Mouse (Mus musculus) urinary bladder, postnatal 14 days (tissue): Measurements from ENCODE around the gene Sdhaf1.

Source experiments
- DNase-seq: peaks from one replicate; pipeline ENCODE4 v3.0.0; 2021; ENCODE audit warnings: low spot score

The Sdhaf1 gene

DNA sequence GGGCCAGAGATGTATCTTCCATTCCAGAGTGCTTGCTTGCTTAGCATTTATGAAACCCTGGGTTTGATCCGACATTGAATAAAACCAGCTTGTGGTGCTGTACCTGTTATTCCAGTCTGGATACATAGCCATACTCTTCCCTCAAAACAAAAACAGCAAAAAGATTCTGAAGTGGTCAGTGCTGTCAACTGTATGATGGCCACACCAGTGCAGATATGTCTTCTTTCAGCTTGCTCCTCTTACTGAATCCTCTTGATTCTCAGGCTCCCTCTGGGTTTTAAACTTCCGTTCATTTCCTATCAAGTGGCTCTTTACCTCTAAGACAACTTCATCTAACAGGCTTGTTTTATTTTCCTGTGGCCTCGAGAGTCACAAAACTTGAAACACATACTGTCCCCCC, at the start of gene Sdhaf1:
Sdhaf1 (minus strand) TSS at position 101 of the 400 bp plus-strand sequence.
- DNase-seq, result no peak

DNA sequence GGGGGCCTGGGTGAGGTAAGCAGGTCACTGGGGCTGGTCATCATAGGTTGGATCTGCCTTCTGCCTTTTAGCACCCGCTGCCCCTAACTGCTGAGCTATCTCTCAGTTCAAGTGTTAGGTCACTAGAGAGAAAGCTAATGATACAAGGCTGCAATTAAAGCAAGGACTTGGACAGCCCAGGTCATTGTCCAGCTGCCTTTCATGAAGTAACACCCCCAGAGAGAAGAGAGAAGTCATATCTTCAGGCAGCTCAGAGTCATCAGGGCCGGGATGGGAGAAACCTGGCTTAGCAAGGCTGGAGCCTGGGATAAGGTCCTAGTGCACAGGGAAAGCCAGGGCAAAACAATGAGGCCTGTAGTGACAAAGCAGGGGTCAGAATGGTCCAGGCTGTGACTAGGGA, 43.8 kb upstream of the Sdhaf1 start:
- DNase-seq, result no peak

DNA sequence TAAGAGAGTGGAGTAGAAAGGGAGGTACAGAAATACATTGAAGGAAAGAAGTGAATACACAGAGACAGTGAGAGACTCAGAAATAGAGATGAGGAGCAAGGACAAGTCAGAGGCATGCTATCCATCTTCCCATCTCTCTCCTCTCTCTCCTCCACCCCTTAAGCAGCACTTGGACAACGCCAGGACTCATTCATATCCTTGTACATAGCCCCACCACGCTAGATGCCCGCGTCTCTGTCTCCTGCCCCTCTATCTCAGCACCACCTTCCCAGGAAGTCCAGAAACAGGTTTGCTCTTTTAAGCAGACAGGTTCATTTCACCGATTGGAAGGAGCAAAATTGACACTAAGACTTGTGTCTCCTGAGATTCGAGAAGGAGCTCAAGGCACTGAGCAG, 39.6 kb upstream of the Sdhaf1 start:
- no peak for DNase-seq

DNA sequence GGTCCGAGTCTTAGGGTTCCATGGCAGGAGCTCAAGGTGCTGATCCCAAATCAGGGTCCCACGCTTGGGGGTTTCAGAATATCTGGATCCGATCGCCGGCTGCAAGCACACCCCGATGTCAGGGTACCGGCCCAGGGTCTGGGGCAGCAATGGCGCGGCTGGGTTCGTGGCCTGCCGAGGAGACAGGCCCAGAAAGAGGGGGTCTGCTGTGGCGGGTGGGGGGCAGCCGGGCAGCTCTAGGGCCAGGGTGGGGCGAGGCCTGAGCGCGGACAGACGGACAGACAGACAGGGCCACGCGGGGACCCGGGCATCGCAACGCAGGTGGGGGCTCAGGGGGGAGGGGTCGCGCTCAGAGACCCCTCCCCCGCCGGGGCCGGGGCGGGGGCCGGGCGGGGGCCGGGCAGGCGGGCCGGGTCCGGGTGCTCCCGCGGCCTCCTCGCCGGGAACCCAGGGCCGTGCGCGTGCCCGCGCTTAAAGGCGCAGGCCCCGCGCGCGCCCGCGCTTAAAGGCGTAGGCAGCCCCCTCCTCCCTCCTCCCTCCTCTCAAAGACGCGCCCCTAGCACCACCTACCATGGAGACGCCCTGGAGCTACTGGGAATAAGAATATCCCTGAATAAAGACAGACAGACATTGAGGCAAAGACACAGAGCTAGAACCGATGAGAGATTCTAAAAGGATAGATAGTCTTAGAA, 39.1 kb upstream of the Sdhaf1 start, which contains the start of gene Lrfn3:
Lrfn3 (minus strand) TSS at position 121 of the 692 bp plus-strand sequence.
- DNase-seq, result peak; percentile 41

DNA sequence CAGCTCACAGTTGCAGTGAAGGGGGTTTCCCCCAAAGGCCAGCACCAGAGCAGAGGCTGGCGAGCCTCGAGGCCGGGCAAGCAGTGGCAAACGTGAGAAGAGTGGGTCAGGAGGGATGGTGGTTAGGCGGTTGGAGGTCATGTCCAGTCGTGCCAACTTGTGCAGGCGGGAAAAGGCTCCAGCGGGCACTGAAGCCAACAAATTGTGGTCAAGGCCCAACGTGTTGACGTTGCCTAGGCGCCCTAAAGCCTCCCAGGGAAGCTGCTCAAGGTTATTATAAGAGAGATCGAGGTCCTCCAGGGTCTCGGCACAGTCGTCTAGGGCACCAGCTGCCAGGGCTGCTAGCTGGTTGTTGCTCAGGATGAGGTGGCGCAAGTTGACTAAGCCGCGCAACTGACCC, 36.3 kb upstream of the Sdhaf1 start:
- no peak for DNase-seq

DNA sequence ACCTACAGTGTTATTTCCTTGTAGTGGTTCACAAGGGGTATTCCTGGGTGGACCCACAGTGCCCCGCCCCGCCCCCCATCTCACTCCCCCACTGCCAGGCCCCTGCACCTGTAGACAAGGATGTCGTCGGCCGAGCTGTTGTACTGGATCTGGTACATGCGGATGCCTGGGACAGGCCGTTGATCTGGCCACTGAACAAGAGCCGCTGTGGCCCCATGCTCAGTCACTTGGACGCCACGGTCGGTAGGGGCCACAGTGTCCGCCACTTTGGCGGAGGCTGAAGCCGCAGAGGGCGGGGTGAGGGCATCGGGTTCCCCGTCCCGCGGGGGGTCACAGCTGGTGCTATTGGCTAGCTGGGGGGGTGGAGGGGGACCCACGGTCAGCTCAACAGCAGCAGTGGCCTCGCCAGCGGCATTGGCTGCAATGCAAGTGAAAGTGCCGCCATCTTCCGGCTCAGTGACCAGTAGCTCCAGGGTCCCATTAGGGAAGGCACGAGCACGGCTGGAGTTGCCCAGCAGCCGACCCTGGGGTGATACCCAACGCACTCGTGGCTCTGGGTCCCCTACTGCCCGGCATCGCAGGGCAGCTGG, 35.7 kb upstream of the Sdhaf1 start:
- no peak for DNase-seq

DNA sequence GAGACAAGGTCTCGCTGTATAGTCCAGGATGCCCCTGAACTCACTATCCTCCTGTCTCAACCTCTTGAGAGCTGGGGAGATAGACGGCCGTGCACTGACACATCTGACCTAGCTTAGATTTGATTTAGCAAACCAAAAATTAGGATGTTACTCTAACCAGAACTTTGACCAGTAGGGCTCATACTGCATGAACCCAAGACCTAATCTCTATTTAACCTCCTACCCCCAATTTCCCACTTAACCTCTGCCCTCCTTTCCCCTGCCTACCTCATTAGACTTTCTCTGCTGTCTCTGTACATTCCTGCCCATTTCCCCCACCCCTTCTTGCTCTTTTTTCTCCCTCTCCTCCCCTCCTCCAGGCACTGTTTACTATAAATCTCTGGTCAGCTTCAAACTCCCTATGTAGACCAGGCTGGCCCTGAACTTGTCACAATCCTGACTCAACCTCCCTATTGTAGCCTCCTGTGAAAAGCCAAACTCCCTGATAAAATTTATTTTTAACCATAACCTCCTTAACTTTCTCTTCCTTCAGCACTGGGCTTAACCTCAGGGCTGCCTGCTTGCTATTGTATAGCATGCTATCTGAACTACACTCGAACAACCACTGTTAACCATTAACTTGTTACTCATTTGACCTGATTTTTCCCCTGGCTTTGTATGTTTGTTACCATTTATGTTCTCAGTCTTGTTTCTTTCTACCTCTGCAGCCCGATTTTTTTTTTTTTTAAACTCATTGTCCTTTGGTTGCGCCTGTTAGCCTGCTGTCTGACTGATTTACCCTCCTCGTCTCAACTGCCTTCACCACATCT, 34.9 kb upstream of the Sdhaf1 start:
- no peak for DNase-seq

DNA sequence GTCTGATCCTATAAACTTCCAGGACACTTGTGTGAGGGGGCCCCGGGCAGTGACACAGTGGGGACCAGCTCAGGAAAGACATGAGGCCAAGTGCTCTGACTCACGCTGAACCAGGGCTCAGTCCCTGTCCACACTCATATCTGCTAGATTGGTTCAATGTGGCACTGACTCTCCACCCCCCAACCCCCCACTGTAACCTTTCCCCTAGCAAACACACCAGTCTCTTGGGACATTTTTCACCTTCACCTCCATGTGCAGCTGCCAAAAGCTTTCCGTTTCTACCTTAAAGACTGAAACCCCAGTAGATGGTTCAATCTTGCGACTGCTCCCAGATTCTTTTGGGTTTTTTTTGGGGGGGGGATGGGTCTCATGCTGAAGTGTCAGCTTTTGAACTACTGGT, 30.4 kb upstream of the Sdhaf1 start:
- no peak for DNase-seq

DNA sequence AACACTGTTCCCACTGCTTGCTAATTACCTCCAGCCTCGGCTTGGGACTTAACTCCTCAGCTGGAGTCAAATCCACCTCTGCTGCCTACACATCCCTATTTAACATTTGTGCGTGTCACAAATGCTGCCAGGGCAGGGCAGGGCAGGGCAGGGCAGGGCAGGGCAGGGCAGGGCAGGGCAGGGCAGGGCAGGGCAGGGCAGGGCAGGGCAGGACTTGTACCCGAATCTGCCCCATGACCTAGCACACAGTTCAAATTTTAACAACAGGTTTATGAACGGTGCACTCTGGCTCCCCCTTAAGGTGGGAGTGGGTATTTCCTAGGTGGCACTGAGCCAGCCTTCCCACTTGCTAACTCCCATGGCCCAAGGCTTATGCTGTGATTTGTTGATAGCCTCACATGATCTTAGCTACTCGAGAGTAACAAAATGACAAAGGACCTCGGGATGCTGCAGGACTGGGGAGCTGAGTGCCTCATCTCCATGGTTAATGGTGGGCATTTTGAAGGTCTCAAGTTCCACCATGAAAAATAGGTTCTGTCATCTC, 29.7 kb upstream of the Sdhaf1 start:
- peak; percentile 76 for DNase-seq

DNA sequence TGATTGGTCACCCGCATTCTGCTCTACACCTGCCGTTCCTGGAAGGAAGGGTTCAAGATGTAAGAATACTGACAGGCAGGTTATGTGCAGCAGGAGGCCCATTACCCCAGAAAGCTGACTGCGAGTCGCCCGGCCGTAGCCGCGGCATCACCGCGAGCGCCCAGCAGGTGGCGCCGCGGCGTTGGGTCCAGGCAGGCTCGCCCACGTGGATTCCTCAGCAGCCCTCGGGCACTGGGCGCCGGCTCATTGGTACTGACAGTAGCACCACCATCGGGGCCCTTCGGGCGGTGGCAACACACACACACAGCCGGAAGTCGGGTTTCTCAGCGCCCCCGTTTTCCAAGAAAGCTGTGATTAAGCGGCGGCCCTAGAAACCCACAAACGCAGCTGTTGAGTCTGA, 24.1 kb upstream of the Sdhaf1 start:
- DNase-seq, result peak; percentile 61

DNA sequence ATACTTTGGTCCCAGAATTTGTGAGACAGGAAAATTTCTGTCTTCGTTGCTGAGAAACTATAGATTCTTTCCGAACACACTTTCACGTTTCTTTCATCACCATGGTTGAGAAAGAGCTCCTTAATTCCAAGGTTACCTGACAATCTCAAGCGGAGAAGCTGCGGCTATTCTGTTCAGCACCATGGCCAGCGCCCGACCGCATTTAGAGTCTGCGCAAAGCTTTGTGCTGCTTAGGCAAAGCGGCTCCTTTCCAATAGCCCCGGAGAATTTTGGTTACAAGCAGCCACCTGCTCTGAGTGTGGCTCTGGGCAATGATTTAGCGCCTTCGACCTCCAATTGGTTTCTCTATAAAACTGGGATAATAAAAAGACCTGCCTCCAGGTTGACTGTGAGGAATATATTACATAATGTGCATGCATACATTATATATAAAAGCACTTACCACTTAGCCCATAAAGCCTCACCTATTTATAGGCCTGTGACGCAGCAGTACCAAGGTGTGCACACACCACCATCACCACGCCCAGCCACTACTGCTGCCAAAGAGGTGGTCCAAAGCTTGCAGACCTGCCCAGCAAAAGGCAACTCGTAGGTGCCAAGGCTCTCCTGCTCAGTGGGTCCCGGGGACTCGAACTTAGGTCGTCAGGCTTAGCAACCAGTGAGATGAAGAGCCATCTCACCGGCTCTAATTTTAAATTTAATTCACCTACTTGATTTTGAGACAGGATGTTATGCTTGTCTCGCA, 23.1 kb upstream of the Sdhaf1 start:
- DNase-seq, result peak; percentile 75

DNA sequence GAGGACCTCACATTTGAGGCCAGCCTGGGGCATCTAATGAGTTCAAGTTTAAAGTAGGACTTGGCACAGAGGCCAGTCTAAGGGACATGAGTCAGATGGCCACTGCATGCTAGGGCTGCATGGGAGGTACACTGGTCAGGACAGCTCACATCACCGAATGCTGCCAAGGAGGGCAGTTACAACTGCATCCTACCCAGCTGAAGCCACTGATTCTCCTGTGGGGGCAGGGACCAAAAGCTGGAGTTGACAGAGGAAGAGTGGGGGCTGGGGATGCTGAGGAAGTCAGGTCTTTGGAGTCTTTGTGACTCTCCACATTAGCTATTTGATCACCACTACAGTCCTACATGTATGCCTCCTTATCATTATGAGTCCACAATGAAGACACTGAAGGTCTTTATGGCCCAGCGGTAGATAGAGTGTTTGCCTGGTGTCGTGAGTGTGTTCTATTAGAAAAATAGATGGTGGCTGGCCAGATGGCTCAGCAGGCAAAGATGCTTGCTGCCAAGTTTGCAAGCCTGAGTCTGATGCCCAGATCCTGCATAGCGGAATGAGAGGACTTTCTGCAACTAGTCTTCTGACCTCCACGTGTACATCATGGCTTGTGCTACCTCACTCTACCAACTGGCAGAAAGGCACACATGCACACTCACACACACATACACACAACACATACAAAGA, 15.9 kb upstream of the Sdhaf1 start:
- no peak for DNase-seq

DNA sequence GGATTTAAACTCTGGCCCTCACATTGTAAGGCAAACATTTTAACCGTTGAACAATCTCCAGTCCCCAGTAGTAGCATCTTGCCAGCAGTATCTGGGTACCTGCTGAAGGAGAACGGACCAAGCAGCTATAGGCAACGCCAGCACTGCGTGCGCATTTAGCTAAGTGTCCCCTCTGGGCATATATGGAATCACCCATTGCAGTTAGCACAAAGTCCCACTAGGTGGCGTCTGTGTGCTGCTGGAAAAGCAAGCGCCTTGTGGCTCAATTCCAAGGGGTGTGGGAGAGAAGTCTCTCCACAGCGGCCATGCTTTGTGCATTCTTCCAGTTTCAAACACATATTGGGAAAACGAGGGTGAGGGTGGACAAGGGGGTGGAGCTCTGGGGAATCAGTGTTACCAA, 12.7 kb upstream of the Sdhaf1 start:
- DNase-seq, result peak; percentile 89

DNA sequence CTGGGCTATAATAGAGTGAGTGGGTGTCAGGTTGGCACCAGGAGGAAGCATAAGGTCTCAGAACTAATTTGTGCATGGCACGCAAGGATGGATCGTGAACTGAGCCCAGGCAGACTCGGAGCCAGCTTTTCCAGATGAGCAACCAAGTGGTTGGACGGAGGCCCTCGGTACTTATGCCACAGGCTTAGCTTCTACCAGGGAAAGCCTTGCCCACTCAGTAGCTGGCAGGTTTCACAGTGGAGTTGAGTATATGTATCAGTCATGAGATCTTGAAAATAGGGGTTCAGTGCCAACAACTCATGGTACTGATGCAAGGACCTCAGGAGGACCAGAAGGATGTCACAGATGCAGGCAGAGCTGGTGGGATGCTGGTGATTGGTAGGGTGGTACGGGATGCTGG, 12.0 kb upstream of the Sdhaf1 start:
- no peak for DNase-seq

DNA sequence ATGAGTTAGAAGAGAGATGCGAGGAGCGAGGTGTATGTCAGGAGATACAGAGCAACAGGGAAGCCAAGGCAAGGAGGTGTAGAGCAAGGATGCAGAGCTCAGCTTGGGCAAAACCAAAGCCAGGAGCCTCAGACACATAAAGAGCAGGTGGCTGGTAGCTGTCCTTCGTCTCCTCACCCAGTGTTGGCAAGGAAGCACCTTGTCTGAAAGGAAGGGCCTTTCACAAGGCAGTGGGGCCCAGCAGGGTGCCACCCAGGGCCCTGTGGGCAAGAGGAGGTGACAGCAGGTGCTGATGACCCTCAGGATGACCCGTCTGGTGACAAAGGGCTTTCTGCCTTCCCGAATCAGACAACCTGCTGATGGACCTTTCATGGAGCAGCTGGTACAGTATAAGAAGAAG, 10.9 kb upstream of the Sdhaf1 start:
- no peak for DNase-seq

DNA sequence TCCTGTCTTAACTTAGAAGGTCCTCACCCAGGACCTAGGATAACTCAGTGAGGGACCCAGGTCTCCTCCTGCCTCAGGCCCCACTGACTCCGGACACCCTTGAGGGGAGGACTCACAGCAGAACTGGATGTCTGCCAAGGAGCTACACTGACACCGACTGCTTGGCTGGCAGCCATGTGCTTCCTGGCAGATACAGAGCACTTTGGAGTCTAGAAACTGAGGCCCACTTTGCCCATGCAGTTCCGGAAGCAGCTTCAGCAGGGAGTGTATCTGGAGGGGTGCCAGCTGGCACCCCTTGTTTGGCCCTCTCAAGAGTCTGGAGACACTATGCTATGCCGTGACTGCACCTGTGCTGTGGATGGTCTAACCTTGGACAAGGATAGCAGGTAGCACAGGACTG, 9.7 kb upstream of the Sdhaf1 start:
- peak; percentile 59 for DNase-seq

DNA sequence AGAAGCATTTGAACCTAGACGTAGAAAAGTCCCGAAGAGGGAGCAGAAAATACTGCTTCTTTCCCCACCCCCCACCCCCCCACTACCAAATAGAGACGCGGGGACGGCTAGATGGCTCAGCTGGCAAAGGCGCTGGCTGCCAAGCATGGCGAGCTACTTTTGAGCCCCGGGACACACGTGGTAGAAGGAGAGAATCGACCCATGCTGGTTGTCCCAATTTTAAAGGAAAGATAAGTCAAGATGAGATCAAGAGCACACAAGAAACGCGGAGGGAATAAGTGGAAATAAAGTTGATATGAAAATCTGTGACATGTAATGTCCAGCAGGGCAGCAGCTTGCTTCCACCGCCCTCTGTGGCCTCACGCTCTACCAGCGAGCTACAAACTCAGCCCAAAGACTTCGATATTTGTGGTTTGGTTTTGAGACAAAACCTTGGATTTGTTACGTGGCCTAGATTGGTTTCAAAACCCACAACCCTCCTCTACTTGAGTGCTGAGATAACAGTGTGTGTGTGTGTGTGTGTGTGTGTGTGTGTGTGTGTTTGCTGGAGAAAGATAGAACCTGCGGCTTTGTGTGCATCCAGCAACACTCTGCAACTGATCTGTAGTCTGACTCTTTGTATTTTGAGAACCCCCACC, 9.0 kb upstream of the Sdhaf1 start:
- DNase-seq, result no peak

DNA sequence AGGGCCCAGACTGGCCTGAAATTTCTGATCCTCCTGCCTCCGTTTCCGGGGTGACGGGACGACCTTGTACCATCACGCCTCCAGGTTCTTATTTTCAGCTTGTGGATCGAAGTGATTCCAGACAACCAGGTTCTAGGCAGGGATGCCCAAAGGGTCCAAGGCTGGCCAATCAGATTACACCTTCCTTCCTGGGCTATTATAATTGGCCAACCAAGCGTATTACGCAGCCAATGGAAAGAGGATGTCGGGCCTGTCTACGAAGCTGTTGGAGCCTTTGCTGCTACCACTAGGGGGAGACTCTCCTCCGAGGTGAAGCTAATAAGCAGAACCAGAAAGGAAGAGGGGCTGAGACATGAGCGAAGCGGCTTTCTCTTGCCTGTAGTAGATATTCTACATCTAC, 8.2 kb upstream of the Sdhaf1 start:
- DNase-seq, result peak; percentile 73

DNA sequence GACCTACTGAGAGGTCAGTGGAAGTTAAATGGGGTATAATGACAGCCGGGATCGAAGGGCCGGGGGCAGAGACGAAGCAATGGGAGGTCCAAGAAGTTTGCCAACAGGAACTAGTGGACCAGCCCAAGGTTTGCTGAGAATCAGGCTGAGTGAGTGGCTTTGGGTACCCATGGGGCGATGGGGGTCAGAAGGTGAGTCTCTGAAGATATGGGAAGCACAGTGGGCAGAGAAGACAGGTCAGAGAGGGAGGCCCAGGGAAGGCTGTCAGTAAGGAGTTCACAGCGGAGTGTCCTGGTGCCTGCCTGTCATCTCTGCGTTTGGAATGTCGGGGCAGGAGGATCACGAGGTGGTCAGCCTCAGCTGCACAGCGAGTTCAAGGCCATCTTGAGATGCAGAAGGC, 4.7 kb upstream of the Sdhaf1 start:
- DNase-seq, result no peak

DNA sequence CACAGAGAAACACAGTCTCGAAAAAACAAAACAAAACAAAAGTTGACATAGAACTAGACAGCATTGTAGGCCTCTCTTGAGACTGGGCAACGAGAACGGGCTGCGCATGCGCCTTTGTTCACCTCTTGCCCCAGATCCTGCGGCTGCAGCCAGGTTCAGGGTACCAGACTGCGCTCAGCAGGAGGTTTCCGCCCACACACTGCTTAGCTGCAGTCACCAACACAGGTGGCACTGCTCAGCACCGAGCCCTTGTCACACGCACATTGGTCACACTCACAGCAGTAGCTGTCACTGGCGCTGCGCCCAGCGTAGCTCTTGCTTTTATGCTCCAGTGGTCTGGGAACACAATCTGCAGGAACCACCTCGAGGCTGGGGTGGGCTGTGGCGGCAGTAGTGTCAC, 3.4 kb upstream of the Sdhaf1 start:
- no peak for DNase-seq

DNA sequence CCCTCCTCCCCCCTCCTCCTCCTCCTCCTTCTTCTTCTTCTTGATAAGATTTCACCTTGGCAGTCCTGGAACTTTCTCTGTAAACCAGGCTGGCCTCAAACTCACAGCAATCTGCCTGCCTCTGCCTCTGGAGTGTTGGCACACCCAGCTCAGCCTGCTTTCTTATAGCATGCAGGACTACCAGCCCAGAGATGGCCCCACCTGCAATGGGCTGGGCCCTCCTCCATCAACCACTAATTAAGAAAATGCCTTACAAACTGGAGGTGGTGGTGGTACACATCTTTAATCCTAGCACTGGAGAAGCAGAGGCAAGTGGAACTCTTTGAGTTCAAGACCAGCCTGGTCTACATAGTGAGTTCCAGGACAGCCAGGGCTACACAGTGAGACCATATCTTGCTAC, 2.7 kb upstream of the Sdhaf1 start:
- no peak for DNase-seq
